Mouse (Mus musculus) naive thymus-derived CD4-positive, alpha-beta T cell, adult 2 months (primary cell): Measurements from ENCODE around the gene Trp53tg5.
A peak's percentile ranks its signal among the peaks of the same experiment; 100 is the strongest.

ENCODE experiments used
- DNase-seq: peaks from one replicate; pipeline ENCODE4 v3.0.0-alpha.2; 2011; ENCODE audit warnings: low read depth

Trp53tg5 gene

GRCm38 (mm10) chr2:164473624-164474023 is at the start of gene Trp53tg5:
Gene Trp53tg5, minus strand, starts transcription at chr2:164473724.
- no peak for DNase-seq

DNA sequence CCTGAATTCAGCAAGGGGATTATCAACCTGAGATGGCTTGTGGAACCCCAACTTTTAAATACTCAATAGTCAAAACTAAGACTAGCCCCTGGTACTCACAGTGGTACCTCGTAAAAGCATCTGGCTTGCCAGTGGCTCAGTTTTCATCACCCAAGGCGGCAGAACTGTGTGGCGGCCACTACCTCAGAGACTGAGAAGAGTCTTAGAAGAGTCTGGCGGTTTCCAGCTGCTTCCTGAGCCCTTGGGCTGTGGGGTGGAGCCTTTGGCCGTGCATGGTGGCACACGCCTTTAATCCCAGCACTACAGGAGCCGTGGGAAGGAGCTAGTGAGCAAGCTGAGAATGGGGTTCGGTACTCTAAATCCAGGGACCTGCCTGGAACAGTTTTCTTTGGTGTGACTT is 48.8 kb upstream of the Trp53tg5 start:
- no peak for DNase-seq

DNA sequence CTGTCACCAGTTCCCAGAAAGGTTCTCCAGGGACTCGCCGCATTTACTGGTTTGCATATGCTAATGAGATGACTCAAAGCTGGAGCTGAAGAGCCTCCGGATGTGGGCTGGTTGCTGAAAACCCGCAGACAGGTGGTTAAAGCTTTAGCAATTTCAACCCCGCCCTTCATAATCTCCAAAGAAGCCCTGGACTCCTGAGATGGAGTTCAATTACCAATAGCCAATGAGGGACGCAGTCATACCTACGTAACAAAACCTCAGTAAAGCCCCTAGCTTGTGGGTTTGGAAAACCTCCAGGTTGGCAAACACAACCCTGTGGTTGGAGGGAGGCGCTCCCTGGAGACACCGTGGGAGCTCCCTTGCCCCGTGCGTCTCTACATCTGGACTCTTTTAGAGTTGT is 48.3 kb upstream of the Trp53tg5 start:
- peak; percentile 91 for DNase-seq

DNA sequence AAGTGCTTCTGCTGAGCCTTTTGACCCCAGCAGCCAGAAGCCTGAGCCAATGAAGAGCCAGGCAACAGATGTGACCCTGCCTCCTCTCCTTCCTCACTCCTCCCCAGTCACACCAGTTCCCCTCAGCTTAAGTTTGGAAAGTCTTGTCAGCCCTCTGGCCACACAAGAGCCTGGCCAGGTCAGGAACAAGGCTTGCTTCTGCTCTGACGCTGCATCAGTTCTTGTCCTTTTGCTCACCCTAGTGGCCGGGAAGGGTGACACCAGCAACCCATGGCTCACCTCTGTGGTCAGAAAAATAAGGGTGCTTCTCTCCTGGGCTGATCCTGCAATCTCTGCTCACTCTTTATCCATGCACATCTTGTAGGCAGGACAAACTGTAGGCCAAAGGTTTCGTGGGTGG is 47.3 kb upstream of the Trp53tg5 start:
- DNase-seq: peak; percentile 61

DNA sequence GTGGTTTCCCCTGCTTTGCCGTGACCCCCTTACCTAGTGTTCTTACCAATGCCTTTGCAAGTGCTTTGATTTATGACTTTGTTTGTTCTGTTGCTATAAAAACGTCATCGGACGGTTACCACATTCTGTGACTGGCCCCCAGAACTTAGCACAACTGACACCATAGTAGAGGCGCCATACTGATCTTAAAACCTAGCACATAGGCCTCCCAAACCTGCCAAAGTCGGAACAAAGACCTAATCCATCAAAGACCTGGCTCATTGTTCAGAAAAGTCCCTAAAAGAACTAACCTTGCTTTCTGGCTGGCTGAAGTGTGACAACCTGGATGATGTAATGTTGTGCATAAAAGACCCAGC is 45.6 kb upstream of the Trp53tg5 start:
- DNase-seq: no peak

- DNase-seq: no peak
Observed at GRCm38 (mm10) chr2:164518266-164519170, 45.0 kb upstream of the Trp53tg5 start.

DNA sequence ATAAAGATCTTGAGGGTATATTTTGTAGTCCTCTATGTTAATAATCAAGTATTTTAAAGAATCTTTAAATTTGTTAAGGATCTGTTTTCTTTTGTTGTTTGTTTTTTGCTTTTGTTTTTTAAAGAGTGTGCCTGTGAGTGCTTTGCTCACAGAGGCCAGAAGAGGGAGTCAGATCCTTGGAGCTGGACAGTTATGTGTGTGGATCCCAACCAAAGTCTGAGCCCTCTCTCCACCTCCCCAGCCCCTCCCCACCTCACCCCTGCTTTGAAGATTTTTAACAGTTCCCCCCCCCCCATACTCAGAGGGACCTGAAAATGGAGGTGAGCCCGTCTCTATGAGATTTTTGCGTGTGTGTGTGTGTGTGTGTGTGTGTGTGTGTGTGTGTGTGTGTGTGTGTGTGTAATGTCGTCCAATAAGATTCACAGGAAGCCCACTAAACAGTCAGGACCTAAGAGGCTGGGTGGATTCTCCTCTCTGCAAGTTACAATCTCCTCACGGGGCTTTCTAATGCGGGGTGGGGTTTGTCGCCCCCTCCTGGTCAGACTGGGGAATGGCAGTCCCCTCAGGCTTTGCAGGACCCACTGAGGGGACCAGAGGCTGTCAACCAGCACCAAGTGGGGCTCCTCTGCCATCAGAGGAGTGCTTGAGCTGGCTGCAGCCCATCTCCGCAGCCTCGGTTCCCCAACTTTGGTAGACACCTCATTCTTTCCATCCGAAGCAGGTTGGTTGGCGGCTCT is 44.1 kb upstream of the Trp53tg5 start:
- DNase-seq: peak; percentile 80

DNA sequence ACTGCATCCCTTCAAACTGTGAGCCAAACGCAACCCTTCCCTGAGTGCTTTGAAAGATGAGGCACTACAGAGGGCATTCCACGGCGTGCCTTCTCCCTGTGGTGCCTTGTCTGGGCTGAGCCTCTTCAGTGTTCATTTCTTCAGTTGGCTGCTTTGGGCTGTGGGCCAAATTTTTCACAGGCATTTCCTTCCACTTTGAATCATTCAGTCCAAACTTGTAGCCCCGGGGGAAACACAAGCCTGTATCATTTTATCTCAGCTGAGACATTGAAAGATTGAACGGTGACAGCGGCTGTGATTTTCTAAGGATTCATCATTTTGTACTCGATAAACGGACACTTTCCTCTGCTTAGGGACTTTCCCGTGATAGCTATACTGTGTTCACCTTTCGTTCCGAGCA is 43.1 kb upstream of the Trp53tg5 start:
- no peak for DNase-seq

DNA sequence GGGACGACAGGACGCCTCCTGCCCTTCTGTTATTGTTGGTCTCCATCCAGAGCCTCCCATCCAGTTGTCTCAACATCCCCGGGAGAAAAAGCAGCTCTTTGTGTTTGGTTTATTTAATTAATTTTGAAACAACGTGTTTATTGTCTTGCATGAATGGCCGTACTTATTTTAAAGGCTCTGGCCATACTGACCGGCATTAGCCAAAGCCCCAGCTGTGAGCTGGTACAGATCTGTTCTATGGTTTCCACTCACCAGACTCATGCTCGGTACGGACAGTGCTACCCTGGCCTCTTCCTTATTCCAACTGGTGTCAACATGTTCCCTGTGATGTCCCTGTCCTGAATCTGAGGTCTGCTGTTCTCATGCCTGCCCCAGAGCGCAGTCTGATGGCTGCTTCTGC is 42.4 kb upstream of the Trp53tg5 start:
- no peak for DNase-seq

DNA sequence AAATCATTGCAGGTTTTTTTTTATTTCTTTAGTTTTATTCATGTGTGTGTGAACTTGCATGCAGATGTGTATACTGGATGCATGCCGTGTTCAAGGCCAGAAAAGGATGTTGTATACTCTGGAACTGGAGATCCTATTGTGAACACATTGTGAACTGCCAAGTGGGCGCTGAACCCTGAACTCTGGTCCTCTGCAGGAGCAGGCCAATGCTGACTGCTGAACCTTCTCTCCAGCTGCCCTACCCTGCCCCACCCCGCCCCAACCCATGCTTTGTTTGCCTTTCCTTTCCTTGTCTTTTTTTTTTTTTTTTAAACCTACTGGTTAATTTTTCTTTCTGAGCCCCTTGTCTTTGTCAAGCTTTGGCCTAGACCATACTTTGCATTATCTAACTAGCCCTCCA is 41.4 kb upstream of the Trp53tg5 start:
- no peak for DNase-seq

GRCm38 (mm10) chr2:164513389-164513788 is 39.9 kb upstream of the Trp53tg5 start:
- DNase-seq: no peak

- DNase-seq: no peak
Observed at GRCm38 (mm10) chr2:164512121-164512909, 38.8 kb upstream of the Trp53tg5 start.

DNA sequence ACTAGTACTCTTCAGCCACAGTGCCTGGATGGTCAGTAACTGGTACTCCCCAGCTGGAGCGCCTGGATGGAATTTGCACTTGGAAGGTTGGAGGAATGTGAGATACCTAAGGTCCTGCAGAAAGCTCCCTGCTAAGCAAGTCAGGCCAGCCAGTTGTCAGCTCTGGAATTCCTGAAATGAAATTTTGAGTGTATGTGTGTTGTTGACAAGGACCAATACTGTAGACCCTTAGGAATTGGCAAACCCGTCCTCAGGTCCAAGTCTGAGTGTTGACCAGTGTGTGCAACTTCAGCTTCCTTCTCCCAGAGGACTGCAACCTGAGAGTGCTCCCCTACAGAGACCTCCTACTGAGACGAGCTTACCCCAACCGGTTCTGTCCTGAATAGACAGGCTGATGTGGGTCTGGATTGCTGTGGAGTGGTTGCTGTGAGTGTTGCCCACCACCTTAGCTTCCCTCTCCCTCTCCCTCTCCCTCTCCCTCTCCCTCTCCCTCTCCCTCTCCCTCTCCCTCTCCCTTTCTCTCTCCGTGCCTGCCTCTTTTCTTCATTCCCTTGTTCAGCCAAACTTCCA is 37.2 kb upstream of the Trp53tg5 start:
- DNase-seq: no peak

GRCm38 (mm10) chr2:164507811-164508210 is 34.3 kb upstream of the Trp53tg5 start:
- no peak for DNase-seq

GRCm38 (mm10) chr2:164505619-164506347 is 32.3 kb upstream of the Trp53tg5 start:
- DNase-seq: no peak

DNA sequence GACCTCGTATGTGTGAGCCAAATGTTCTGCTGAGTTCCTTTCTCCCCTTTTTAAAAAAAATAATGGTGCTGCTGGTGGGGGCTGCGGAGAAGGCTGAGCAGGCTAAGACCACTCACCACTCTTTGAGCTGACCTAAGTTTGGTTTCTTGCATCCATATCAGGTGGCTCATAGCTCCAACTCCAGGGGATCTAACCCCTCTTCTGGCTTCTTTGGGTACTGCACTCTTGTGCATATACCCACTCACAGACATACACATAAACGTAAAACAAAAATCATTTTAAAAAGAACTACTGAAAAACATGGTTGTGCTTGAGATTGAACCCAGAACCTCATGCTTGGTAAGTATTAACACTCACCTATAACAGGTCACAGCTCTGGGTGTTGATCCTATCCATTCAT is 31.4 kb upstream of the Trp53tg5 start:
- DNase-seq: no peak

- DNase-seq: no peak
Observed at GRCm38 (mm10) chr2:164500511-164500910, 27.0 kb upstream of the Trp53tg5 start.

GRCm38 (mm10) chr2:164499317-164499716 is 25.8 kb upstream of the Trp53tg5 start:
- DNase-seq: no peak

GRCm38 (mm10) chr2:164497691-164498268 is 24.3 kb upstream of the Trp53tg5 start:
- no peak for DNase-seq

- DNase-seq: peak; percentile 83
Observed at GRCm38 (mm10) chr2:164496847-164497690, 23.5 kb upstream of the Trp53tg5 start, which contains the start of gene Pigt. Gene Pigt, plus strand, starts transcription at chr2:164497520.
